Mouse (Mus musculus) adrenal gland (tissue): ENCODE data around the gene Elovl4.

ENCODE experiments used
- intact Hi-C: fragments of 180-260 bp; cut with DNase I; formaldehyde crosslinking; loops from one replicate; pipeline ENCODE4 v1.15.1; 2025
- long read RNA-seq, 2 experiments: library from polyadenylated mRNA; unstranded; transcript quantifications; one replicate each; pipeline ENCODE4 v2.0.0; 2020; ENCODE audit warnings: borderline replicate concordance in 1 of 2; ENCODE audit not compliant: insufficient replicate concordance in 1 of 2

Elovl4 gene
- long read RNA-seq, experiment 1, partial matches to known transcripts = 0 of 1 reads
- long read RNA-seq, experiment 1, other reads (novel, unspliced or antisense) = 0 of 1 reads
- long read RNA-seq, experiment 2, partial matches to known transcripts = 0 of 2 reads
- long read RNA-seq, experiment 2, other reads (novel, unspliced or antisense) = 1 of 2 reads

DNA sequence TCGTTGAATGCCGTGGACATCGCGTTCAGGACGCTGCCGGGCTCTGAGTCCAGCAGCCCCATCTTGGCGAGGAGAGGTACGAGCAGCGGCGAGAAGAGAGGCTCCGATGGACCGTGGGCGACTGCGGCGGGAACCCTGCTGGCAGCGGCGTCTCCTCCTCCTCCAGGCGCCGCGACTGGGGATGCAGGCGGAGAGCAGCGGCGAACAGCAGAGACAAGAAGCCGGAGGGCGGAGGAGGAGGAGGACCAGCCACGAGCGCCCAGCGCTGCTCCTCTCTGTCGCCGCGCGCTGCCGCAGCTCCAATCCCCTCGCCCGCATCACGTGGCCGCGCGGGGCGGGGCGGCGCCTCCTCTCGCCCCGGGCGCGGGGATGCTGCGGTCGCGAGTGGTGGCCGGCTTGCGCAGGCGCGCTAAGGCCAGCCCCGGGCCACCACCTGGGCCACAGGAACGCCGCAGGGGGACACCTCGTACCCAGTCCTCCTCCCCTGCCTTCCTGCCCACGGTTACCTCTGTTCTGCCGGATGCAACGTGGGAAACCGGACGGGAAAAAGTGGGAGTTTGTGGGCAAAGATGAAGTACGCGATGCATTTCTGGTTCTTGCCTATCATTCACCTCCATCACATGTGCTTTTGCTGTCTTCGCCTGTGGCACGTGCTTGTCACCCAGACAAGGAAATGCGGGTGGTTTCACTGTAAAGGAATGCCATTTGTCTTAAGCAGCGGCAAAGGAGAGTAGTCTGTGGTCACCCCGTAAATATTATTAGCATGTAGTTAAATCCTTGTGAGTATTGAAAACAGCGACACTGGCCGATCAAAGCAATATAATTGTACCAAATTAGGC is at the start of gene Elovl4:
TSS of gene Elovl4 (minus strand) at position 301 of the 839 bp plus-strand sequence.
- intact Hi-C loops = no loop called here

DNA sequence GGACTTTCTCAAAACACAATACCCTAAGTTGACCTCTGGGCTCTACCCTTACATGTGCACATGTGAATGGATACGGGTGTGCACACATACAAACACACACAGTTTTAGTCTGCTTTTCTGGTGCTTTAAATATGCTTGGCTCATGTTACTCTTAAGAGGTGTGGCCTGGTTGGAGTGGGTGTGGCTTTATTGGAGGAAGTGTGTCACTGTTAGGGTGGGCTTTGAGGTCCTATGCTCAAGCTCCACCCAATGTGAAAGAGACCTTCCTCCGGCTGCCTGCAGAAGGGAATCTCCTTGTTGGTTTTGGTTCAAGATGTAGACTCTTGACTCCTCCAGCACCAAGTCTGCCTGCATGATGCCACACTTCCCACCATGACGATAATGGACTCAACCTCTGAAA is 46.4 kb upstream of the Elovl4 start:
- intact Hi-C loops = no loop called here

DNA sequence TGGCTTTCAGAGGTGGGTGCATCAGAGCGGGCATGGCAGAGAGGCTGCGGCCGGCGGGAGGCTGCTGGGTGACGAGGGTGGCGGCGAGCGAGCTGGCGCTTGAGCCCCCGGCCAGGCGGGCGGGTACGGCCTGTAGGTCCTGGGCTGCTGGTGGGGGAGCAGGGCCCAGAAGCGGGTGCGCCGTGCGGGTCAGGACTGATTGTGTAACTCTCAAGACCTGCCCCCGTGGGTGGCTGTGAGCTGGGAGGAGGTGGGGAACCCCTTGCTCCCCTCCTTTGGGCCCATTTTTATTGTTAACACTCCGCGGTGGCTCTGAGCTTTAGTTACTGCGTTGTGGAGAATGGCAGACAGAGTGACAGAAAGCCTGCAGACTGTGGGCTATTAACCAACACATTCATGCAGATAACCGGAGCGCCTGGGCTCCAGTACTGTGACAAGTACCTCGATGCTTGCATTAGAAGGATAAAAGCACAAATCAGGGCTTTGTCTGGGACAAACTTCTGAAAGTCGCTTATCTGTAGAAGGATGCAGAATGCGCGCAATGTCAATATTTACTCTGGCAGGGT is 28.8 kb upstream of the Elovl4 start:
- intact Hi-C loops = no loop called here

DNA sequence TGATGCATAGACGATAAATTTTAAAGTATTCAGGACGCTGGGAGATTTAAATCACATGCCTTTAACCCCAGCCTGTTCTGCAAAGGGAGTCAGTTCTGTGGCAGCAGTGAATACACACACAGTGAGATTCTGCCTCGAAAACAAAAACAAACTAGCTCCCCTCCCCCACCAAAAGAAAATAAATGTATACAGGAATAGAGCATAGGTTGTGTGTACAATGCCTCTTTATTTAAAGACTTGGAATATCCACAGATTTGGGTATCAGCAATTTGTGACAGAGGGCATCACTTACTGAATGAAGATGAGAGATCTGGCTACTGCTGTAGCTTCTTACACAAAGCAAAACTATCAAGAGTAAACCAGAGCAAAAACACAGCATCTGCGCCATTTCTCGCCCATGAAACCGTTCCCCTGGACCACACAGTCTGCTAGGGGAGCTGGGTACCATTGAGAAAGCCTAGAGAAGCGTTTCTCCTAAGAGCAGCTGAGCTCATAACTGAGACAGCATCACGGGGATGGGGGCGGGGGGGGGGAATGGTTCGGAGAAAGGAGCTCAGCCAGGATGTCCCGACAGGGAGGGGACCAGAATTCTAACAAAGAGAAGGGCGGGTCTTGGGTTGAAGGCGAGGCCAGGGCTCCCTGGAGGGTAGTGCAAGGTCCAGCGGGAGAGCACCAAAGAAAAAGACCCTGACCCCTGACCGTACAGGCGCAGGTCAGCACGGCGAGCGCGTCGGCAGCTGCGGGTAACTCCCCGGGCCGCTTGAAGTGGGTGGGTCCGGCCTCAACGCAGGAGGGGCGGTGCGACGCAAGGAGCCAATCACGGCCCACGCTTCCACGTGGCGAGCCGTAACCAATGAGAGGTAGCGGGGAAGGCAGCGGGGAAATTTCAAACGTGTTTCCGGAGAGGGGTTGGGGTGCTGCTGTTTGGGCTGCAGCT is 28.0 kb upstream of the Elovl4 start, which contains the start of gene Ttk:
TSS of gene Ttk (plus strand) at position 879 of the 937 bp plus-strand sequence.
- intact Hi-C loops = no loop called here

DNA sequence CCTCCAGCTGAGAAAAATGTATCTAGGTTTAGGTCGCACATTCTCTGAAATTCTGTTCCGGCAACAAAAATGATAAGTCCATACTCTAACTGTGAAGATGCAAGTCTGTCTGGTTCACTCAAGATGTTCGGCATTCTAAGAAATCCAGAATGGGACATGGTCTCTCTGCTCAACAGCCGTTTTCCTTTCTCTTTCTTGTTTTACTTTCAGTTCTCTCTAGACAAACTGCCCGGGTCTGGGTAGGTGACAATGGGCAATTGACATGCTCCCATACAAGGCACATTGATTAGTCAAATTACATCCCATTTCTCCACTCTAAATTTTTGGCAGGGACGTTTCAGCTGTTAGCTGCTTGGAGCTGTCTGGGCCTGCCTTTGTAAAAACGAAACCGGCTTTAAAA is 25.1 kb upstream of the Elovl4 start:
- intact Hi-C loops = no loop called here

DNA sequence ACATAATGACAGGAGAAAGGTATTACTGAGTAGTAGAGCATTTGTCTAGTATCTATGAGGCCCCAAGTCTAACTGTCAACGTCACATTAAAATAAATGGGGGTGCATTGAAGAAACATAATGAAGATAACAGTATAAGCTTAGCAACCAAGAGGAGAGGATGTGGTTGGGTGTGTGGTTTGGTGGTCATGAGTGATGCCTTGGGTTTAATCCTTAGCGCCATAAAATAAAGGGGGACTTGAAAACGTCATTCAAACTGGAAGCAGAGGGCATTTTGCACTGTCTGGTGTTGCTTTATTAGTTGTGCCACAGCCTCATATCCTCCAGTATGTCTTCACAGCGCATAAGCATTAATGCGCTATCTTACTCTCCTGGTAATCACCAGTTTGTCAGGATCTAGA is 23.8 kb upstream of the Elovl4 start:
- intact Hi-C loops = no loop called here

DNA sequence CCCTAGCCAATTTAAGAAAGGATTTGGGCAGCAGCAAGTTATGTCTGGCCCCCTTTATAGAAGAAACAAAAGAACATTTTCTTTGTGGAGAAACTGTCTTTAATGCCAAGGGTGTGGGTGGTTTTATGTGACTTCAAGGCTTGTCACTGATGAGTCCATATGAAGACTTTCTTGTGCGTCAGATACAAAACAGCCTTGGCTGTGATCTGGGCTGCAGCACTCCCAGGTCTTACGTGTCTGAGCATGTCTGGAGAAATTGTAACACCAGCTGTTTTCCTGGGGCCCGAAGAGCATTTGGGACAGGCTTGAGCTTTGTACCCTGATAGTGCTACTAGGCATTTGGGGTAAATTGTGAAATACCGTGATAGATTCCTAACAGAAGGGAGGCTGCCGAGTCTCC is 16.8 kb upstream of the Elovl4 start:
- intact Hi-C loops = no loop called here

DNA sequence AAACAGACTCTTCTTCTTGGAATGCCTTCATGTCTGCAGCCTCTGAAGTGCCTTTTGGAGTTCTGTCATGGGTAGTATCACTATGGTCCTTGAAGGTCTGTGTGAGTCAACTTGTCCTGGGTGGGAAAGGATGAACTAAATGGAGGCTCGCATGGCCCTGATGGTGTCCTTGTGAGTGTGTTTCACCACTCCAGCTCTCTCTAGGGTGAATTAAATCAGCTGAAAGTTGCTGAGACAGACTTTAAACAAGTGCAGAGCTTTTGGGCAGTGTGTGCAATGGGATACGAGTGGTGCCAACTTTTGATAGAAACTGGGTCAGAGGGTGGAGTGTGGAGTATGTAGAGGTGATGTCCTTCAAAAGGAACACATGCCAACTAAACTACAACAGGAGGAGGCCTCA is 14.9 kb upstream of the Elovl4 start:
- intact Hi-C loops = no loop called here

DNA sequence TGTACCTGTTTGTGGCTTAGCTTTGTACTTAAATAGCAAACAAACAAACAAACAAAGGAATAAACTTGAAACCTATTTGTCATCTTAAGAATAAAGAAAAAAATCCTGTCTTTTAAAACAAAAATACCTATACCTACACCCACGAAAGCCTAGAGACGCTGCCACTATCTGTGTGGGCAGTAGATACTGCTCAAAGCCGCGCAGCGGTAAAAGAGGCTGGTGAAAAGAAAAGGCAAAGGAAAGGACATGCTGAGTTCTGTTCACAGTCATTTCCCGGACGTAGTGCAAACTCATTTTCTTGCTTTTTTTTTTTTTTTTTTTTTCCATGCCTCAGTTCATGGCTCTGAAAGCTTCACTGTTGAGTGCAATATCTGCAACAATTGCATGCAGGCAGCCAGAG is 13.1 kb upstream of the Elovl4 start:
- intact Hi-C loops = no loop called here

DNA sequence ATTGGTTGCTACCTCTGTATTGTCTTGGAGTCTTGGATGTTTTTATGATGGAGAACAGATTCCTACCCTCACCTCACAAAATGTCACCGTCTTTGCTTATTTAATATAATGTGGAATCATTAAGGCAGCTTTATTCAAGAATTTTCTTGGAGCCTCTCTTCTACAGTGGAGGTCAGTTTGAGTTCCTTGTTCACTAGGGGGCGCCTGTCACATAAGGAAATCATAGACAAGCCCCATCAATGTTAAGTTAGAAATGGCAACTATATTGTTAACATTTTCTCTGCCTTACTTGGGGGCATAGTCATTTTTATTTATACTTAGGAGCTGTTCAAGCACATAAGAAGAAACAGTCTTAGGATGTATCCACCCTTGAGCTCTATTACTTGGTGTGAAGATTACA is 1.5 kb upstream of the Elovl4 start:
- intact Hi-C loops = loop anchor here (1.0 kb wide), 1 partner anchor 99 kb away; no protein-coding TSS in a partner anchor

DNA sequence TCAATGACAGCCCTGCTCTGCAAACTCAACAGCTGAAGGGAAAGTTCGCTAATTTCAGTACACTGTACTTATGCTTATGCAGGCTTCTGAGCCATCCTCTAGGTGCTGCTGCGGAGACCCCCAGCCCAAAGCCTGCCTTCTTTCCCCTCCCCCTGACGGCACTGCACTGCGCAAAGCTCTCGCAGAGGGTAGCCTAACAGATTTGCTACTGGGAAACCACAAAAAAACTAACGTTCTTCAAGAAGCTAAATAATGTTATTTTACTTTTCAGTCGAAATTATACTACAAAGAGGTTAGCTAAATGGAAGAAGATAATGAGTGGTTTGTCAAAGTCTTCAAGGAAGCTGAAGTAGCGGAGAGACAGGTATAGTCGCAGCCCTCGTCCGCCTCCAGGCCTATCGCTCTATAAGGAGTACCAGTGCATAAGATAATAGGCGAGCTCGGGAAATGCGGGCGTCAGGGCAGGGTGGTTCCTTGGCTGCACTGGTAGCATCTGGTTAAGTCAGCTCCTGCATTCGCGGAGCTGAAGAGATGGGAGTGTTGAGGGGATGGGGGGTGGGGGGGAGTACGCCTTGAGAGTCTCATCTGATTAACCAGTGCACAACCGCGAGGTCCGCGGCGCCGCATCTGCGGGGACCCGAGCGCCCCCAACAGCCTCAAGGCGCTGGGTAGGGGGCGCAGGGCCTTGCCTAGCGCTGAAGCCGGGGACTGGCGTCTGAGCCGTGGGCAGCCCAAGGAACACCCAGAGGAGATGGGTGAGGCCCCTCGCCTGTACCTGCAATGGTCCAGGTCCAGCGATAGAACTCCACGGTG is 707 bp downstream of the Elovl4 start:
- intact Hi-C loops = no loop called here

DNA sequence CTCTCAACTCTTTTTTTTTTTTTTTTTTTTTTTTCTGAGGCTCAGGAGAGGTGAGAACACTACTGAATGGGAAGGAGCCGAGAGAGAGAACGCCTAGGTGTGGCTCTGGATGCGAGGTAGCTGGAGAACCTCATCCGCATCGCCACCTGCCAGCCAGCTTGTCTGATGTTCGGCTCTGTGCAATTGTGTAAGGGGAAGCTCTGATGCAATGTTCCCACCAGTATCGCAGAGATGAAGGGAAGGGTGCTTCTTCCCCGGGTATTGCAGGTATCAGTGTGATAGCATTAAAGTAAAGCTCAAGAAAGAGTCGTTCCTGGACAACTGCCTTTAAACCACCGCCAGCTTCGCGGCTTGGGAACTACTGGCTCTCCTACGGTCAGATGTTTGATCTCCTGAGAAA is 1.7 kb downstream of the Elovl4 start:
- intact Hi-C loops = no loop called here

DNA sequence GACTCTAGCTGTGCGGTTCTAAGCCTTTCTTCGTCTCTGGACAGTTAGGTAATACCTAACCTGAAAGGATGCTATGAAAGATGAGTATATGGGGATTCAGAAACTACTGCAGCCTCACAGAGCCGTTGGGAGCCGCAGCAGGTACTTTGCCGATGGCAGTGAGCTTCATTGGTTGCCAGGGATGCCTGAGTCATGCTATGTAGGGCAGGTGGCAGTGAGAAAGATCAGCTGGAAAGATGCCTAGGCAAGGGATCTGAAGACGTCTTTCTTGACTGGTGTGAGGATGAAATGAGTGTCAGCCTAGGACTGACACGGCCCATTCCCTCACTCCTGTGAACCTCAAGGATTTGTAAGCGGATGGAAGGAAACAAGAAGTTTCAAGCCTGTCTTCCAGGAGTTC is 8.2 kb downstream of the Elovl4 start:
- intact Hi-C loops = no loop called here

DNA sequence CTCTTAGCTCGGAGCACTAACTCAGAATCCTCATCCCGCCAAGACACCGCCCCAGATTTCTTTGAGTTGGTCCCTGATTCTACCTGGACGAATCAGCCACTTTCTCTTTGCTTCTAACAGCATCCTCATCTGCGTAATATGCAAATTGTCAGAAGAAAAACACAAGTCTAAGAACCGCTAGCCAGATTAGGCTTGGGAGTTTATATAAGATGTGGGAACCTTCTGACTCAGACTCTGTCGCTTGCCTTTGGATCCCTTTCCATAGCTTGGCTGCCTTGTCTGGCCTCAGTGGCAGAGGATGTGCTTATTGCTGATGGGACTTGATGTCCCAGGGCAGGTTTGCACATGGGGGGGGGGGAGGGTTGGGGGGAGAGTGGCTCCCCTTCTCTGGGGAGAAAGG is 9.2 kb downstream of the Elovl4 start:
- intact Hi-C loops = no loop called here

DNA sequence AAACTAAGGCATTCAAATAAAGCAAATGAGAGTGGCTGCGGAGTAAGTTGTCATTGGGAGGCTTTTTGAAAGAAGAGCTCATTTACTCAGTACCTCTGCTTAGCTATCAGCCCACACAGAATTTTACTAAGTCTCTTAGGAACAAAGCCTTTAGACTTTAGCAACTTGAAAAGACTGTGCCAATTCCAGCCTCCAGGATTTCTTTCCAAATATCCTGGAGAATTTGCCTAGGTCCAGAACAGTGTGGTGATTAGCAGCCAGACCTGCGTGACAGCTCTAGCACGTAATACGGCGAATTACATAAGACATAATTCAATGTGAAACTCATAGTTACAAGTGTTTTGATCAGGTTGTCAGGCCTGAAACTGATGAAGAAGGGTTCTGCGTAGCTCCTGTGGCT is 16.8 kb downstream of the Elovl4 start:
- intact Hi-C loops = no loop called here

DNA sequence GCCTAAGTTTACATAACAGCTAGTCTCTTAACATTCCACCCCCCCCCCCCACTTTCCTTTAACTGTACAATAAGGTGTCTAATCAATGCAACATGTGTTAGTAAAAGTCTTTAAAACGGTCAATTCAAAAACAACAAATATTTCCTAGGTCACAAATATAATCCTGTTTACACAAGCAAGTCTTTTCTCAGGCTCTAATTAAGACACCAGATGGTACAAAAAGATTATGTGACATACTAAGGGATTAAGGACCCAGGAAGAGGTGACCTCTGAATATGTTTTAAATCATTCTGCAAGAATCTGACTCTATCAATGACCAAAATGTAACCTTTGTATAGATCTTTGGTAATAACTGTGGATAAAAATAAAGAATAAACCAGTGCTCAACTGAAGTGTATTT is 20.6 kb downstream of the Elovl4 start:
- intact Hi-C loops = no loop called here

DNA sequence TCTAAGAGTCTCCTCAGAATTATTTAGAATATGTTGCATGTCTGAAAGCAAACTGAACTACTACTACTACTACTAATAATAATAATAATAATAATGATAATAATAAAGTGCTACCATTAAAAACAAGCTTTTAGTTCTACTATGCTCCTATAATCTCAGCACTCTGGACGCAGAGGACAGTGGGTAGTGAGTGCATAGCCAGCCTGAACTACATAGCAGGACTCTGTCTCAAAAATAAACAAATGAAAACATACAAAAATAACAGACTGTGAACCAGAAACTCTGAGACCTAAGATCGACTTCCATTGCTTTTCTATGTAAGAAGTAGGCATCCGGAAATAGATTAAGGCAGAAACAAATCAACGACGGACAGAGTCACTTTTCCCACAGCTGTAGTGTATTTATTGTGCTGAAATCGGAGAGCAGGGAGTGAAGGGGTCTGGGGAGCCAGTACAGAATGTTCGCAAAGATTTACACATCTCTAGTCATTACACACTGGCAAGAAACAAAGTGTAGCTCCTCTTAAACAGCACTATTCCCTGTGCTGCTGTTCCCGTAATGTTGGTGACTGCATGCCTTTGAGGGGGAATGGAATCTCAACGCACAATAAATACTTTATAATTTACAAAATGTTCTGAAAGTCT is 27.6 kb downstream of the Elovl4 start:
- intact Hi-C loops = no loop called here

DNA sequence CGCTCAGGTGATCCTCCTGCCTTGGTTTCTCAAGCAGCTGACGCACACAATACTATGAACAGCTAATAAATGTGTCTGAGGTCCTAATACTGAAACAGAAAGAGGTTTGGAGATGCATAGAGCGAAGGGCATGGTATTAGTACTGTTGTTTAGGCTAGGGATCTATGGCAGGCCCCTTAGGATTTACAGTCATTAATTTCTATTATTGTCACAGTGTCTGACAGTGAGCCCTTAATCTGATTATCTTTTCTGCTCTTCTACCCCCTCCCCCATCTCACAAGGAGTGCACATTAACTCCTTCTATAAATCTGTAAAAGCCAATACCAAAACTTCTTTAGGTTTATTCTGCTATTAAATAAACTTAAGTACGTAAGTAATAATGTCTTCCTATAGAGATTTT is 44.8 kb downstream of the Elovl4 start:
- intact Hi-C loops = no loop called here

DNA sequence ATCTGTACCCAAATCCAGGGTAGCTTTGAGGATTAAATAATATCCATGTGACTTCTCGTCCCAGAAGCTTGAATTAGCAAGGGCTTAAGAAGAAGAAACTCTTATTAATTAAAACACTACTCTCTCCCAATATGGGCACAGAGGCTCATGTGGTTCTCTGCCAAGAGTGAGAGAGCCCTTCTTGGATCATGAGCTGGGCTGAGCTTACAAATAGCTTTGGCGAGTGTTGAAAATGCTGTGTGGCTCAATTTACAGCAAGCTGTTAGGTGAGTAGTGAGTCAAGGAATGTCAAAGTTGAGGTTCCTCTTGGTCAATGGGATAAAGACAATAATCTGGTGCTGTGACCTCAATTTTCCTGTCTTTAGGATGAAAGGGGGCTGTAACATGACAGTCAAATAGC is 74.2 kb downstream of the Elovl4 start:
- intact Hi-C loops = no loop called here

DNA sequence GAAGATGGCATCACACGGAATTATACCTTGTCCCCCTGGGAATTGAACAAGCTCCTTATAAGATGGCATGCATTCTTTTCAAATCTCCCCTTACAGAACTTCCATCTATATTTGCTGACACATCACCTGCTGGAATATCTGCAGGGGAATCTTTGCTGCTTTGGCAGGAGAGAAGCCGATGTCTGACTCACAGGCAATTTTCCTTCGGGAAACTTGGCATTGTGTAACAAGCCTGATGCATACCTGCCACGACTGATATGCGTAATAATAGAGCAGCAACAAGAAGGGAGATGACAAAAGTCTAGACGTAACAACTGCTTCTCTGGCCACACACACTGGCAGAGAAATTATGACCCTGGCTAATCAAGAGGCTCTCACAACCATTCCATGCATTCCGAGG is 75.2 kb downstream of the Elovl4 start:
- intact Hi-C loops = no loop called here
